Mouse (Mus musculus) adrenal gland, adult 2 months (tissue): ENCODE data around the gene Akr1b8. TPM values are rescaled to one million over a fixed set of nuclear protein-coding genes. Genes with fewer than 3 reads are reported as not detected.
A peak's percentile ranks its signal among the peaks of the same experiment; 100 is the strongest.
"Not testable (repeated sequence)": the region's sequence is repeated elsewhere in the genome, so short reads cannot be mapped to it uniquely, and the experiment has no call there.

Source experiments
- DNase-seq: peaks from one replicate; pipeline ENCODE4 v3.0.0; 2021
- polyA plus RNA-seq: library from polyadenylated mRNA; depleted of rRNA; stranded (reverse); fragments of >200 nt; gene quantifications from 2 replicates; pipeline ENCODE4 v1.2.3, GENCODE M21; 2012
- total RNA-seq, 2 experiments: library from RNA; stranded (reverse); gene quantifications; 2 replicates each; pipeline ENCODE4 v1.2.3; 2021

Gene Akr1b8
- total and polyA plus RNA-seq, 3 experiments = 28.5 to 269 (median 267) TPM

DNA sequence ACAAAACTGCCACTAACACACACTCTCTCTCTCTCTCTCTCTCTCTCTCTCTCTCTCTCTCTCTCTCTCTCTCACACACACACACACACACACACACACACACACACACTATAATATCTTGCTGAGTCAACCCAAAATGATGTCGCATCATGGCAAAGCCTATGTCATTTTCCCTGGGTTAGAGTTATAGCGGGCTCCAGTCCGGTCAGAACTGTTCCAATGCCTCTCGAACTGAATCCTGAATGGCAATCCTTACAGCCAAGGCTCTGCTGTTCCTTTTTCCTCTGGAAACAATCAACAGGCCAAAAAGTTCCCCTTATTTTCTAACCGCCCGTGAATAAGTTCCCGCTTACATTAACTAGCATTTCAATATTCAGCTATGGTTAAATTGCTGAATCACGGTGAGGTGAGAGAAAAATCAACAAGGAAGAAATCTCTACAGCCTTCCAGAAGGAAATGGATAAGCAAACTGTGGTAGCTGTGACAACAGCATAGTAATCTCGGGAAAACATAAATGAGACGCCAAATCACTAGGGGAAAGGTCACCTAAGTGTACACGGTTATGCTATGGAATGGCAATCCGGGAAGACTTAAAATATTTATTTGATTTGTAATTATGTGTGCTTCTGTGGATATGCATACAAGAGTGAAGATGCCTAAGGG is 3.8 kb upstream of the Akr1b8 start:
- no peak for DNase-seq

DNA sequence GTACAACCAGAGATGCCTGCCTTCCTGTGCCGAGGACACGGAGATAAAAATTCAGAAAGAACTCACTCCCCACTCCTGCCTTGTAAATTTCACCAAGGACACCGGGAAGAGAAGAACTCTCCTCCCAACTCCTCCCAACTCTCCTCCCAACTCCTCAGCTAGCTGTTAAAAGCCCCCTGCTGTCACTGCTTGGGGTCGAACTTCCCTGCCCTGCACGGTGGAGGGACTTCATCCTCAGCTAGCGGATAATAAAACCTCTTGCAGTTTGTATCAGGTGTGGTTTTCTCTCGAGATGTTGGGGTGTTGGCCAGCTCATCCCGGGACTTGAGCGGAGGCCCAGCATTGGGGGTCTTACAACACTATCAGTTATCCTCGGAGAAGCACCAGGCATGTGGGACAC is 2.4 kb upstream of the Akr1b8 start:
- not testable (repeated sequence) for DNase-seq

DNA sequence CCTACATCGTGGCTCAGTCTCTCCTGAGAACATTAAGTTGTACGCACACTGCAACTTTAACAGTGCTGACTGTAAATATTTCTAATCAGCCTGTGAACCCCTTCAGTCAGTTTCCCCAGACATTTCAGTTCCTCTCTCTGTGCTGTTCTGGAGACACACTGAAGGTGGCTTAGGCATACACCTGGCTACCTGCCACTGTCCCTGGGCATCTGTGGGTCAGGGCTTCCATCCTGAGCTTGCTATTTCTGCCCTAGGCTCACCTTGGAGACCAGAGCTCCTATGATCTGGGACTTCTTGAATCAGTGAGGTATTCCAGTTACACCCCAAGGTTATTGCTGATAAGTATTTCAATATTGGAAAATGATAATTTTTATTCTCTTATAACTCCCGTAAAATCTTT is 1.5 kb upstream of the Akr1b8 start:
- DNase-seq = no peak

DNA sequence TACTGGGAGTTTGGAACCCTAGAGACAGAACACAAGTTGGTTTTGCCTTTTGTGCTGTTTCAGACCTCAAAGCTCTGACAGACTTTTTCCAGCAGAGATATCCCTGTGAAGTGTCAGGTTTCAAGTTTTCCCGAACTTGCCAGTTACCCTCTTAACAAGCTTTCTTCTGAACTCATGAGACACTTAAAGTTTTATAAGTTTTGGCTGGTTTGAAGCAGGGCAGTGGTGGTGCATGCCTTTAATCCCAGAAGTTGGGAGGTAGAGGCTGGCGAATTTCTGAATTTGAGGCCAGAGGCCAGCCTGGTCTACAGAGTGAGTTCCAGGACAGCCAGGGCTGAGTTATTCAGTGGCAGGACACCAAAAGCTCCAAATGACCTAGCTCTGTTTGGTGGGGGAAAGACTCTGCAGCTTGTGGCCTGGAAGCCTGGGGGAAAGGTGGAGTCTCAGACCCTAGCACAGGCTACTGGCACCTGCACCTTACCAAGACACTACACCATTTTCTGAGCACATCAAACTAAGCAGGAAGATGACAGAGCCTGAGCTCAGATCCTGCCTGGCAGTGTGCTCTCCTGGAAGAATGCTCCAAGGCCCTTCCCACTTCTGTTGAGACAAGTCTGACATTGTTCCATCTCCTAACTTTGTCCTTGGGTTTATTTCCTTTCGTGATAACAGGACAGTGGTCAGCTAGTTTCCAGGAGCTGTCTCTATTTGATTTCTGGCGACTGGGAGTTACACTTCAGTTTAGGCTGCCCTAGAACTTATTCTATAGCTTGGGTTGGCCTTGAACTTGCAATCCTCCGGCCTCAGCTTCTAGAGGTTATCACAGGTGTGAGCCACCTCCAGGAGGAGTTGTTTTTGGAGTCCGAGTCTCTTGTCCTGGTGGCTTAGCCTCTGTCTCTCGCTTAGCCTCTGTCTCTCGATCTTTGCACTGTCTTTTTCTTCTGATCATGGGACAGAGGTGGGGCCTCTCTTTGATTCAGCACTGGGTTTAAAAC is 732 bp downstream of the Akr1b8 start:
- DNase-seq = peak; percentile 54

DNA sequence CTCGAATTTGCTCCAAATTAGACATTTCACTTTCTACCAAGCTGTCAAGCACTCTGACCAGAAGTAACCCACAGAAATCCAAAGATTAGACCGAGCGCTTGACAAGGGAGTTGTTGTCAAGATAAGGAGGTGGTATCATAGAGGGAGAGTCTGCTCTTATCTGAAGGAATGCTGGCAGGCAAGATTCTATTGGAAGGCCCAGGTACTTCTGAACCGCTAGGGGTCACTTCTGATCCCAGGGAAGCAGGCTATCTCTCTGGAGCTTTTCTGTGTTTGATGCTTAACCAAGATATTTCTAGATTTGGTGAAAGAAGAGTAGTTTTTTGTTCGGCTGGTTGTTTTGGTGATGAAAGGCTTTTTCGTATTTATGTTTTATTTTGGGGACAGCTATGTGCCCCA is 1.4 kb downstream of the Akr1b8 start:
- peak; percentile 31 for DNase-seq

DNA sequence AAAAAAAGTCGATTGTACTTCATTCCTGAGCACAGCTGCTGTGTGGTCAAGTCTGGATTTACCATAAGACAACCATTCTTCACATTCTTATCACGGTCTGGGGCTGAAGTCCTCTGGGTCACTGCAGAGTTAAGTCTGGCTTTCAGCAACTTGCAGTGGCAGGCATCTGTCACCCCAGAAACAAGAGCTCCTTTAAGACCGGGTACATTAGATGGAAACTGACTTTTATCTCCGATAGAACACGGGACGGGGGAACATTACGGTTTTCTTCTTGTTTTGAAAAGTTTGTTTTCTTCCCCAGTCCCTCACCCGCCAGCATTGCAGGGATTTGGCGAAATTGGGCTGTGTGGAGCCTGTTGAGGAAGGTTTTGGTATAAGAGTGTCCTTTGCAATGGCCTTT is 1.9 kb downstream of the Akr1b8 start:
- no peak for DNase-seq

DNA sequence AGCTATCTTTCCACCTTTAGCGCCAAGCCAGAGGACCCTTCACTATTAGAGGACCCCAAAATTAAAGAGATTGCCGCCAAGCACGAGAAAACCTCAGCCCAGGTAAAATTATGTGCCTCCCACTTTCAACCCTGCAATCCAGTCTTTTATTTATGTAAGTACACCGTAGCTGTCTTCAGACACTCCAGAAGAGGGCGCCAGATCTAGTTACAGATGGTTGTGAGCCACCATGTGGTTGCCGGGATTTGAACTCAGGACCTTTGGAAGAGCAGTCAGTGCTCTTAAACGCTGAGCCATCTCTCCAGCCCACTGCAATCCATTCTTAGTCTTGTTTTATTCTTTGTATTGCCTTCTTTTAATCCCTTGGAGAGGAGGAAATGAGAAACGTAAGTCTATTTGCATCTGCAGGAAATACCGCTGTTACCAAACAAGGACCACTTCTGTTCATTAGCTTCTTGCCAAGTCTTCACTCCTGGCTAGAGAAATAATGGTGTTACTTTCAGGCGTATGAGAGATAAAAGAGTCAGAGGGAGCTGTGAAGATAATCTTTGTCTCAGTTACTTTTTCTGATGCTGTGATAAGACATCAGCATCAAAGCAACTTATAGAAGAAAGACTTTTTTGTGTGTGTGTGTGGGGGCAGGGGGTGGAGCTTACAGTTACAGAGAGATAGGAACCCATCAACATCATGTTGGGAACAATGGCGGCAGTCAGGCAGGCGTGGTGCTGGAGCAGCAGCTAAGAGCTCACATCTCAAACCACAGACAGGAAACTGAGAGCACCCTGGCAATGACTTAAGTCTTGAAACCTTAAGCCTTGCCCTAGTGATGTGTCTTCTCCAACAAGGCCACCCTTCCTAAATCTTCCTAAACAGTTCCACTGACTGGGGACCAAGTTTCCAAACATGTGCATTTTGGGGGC is 10.6 kb downstream of the Akr1b8 start:
- no peak for DNase-seq

DNA sequence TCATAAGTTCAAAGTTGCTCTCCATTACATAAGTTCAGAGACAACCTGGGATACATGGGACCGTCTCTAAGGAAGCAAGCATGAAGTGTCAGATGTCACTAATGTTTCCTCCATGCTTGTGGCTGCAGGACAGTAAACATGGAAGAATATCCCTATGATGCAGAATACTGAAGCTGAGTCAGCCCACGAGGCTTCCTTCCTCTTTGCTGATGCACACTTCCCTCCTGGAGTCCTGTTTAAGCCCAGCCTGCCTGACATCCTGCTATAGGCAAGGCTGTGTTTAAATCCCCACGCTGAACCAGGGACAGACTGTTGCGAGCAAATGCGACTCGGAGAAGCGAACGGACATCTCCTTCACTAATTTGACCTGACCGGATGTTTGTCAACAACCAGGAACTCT is 14.1 kb downstream of the Akr1b8 start:
- DNase-seq = no peak

DNA sequence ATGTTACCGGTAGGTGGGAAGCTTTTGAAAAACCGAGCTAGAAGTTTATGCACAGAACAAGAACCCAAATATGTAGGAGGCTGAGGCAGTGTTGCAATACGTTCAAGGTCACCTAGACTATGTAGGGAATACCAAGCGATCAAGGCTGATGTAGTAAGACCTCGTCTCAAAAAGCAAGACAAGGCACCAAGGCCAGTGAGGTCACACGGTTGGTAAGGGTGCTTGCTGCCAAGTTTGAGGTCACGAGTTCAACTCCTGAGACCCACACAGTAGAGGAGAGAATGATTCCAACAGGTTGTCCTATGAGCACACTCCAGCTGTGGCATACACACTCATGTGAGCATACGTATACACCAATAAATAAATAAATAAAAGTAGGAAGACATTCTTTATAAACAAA is 16.2 kb downstream of the Akr1b8 start:
- peak; percentile 47 for DNase-seq

DNA sequence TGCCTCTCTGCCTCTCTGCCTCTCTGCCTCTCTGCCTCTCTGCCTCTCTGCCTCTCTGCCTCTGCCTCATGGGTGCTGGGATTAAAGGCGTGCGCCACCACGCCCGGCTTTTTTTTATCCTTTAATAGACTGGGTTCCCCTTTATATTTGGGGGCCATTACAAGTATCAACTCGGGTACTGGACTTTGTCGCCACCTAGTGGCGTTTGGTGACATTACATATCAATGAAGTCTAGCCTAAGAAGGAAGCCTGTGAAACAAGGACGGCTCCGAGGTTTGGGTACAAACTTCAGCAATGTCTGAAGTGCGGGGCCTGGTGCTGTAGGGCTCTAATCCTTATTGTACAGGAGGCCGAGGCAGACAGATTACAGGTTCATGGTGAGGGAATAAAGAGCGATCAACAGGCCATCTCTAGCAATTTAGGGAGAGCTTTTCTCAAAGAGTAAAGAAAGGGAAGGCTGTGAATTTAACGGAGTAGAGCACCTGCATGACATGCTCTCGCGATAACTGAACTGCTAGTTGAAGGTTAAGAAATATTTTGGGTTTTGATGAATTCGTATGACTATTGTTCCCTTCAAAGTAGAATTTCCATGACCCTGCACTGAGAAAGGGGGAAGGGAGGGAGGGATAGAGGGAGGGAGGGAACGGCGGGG is 17.9 kb downstream of the Akr1b8 start:
- DNase-seq = peak; percentile 84

DNA sequence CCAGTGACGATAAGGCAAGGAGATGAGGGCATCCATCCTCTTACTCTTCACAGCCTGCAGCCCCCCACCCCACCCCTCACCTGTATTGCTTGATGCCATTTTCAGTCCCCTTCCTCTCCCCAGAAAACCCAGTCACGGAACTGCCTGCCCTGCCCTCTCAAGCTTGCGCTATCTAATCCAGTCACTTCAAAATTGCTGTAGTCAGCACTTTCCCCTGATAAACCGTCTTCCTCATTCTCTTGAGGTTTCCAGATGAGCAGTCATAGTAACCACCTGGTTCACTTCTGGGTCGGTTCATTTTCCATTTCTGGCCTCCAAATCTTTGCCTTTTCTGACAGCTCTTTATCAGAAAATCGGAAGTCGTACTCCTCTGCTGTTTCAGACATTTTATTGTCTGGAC is 19.9 kb downstream of the Akr1b8 start:
- DNase-seq = no peak

DNA sequence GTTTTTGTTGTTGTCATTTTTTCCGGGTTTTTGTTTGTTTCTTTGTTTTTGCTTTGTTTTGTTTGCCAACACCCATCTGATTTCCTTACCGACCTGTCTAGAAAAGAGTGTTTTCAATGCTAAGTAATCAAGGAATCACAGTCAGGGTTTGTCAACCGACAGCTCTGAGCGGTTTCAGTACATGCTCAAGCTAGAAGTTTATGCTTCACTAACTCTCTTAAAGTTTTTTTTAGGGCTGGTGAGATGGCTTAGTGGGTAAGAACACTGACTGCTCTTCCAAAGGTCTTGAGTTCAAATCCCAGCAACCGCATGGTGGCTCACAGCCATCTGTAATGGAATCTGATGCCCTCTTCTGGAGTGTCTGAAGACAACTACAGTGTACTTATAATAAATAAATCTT is 22.0 kb downstream of the Akr1b8 start:
- not testable (repeated sequence) for DNase-seq

DNA sequence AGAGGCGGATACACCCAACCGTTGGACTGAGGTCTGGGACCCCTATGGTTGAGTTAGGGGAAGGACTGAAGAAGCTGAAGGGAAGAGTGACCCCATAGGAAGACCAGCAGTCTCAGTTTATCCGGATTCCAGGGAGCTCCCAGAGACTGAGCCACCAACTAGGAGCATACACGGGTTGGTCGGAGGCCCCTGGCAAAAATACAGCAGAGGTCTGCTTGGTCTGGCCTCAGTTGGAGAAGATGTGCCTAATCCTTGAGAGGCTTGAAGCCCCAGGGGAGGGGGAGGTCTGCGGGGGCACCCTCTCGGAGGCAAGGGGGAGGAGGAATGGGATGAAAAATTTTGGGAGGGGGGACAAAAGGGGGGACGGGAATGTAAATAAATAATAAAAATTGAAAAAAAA is 29.5 kb downstream of the Akr1b8 start:
- DNase-seq = no peak

DNA sequence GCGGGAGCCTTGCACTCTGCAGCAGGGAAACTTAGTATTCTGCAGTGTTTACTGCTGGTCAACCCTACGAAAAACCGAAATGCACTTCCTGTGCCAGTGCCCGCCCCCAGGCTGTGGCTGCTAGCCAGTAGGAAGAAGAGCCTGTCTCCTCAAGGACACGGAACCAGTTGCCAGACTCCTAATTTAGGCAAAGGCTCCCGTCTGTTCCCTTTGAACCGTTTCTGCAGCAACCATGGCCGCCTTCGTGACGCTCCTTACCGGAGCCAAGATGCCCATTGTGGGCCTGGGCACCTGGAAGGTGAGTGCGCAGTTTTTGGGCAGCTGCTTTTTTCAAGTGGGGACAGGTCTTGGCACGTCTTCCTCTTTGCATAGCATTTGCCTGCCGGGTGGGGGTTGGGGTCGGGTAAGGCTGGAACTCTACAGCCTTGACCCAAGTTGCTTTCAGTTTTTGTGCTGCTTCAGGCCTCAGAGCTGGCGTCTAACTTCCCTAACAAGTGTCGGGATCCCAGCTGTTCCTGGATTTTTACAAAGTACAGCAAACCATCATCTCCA is 30.3 kb downstream of the Akr1b8 start, which contains the start of gene Akr1b10:
Gene Akr1b10, plus strand, starts transcription at position 109 of the 552 bp plus-strand sequence.
- peak; percentile 93 for DNase-seq

DNA sequence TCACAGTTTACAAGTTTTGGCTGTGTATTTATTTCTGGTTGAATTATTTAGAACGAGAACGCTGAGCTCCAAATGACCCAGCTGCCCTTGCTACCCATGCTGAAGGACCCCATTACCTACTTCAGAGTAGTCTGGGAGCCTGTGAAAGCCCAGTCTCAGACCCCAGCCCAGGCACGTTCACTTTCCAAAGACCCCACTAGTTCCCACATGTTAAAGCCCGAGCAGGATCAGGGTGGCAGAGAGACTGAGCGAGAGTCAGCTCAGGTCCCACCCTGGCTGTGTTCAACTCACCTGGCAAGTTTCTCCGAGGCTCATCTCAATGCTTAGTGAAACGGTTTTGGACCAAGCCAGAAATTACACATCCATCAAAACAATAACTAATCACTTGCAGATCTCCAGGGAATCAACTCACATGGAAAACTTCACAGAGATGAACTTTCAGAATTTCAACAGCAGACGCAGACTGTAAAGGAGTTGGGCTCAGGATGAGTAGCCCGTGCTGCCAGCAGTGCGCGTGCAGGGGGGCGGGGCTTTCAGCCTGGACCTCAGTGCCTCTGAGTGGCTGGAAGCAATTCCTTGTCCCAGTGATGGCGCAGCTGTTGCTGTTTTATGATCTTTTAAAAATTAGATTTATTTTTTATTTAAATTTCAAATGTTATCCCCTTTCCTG is 30.9 kb downstream of the Akr1b8 start:
- peak; percentile 89 for DNase-seq

DNA sequence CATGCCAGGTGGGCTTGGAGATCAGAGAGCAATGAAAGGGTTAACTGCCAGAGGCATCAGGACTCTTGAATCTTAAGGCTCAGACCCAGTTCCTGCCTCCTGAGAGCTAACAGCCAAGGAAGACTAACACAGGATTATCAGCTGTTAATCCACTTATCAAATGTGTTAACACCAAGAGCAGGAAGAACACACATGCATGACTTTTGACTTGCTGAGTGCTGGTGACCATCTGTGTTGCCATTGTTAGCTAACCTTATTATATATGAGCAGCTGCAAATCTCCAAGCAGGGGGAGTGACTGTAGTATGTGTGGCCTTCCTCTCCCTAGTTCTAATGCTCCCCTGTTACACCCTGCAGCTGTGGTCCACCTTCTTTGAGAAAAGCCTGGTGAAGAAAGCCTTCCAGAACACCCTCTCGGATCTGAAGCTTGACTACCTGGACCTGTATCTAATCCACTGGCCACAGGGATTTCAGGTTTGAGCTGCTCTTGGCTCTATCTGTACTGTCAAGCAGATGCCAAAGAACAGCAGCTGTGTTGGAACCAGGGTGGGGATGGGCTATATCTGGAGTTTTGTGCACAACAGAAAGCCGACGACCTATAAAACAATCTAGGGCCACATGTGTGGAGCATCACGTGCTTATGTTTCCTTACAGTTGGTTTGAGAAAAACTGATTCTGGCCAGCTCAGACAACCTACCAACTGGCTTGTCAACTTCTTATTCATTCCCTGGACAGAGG is 34.7 kb downstream of the Akr1b8 start:
- no peak for DNase-seq

DNA sequence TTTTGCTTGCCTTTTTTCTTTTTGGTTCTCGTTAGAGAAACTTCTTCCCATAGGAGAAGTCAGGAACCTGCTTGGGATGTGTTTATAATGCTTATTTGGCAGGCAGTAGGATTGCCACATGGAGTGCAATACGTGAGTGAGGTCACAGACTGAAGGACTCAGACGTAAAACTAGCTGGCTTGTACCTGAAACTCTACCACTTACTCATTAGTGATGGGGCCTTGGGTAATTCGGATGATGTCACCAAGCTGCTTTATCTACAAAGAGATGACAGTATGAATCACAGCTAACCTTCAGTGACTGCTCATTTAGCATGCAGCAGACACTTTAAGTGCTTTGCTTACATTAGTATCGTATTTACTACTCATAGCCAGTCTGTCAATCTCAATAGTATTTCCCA is 42.0 kb downstream of the Akr1b8 start:
- peak; percentile 83 for DNase-seq

DNA sequence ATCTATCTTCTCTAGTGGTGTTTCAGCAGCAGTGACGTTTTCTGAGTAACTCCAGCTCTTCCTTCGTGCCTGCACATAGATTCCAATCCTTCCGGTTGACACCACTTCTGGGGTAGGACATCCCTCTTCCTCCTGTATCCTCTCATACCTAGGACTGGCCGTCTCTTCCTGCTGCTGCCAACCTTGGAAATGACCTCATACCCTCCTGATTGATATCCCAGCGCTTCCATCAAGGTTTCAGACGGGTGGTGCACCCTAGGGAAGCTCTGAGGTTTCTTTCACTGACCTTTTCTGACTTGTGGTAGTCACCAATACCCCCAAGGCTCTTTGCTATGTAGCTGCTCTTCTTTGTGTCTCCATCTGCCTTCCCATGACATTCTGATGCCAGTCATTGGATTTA is 44.5 kb downstream of the Akr1b8 start:
- DNase-seq = peak; percentile 71

DNA sequence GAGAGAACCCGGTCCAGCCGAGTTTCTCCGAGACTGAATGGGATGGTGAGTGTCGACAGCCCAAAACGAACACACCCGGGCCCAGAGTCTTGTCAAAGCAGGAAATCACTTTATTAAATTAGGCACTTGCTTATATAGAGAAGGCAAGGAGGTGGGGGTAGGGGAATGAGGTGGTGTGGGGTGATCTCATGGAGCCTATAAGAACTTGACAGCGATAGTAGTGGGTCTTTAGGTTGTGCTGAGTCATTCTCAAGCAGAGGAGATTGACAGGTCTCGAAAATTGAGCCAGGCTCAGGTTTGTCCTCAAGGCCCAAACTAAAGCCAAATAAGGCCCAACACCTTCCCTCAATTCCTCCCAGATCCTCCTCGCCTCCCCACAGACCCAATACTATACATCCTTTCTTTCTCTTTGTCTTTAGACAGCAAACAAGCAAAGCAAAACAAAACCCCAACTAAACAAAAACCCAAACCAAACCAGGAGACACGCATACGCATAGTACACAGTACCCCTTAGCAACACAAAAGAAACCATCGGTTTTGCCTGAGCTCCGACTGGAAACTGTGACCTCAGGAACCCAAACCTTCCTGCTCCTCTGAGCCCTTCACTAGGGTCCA is 45.8 kb downstream of the Akr1b8 start:
- no peak for DNase-seq
